10 mouse cellular contexts compared by ENCODE assay signal in the genomic region with DNA sequence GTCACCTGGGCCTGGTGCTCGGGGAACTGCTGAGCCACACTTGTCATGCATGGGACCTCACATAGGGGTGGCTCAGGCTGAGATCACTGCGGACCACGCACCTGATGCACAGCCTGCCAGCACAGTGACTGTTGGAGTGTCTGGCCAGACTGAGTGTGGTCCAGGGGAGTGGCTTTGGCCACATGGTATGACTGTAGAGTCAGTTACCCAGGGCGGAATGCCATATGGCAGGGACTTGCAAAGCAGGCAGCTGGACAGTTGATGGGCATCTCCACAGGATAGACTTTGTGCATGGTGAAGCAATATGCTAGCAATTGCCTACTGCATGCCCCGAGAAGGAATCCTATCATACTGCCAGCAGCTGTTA.
DNase-seq lines count a peak whose midpoint lies in the region; ATAC-seq lines count a peak whose summit lies in the region.
"Had no signal": no experiment of that assay in that cellular context is flagged by ENCODE, and none has a peak within 500 bp of the region (broad histone marks: within the 10 kb centered on the region; RNA-seq: fewer than 3 reads in every experiment).

No protein-coding gene starts in this region.

- no peaks in the 10 kb centered on the region for H3K36me3 ChIP-seq in kidney, embryonic 15.5 days
- H3K36me3 ChIP-seq in midbrain, embryonic 15.5 days (replicated peaks), result no peaks in the 10 kb centered on the region
- H3K36me3 ChIP-seq: G1E; midbrain, embryonic 12.5 days had no signal

- ATAC-seq in kidney, embryonic 15.5 days (replicated peaks; ENCODE audit: low FRiP score), result peak; percentile 24; the same call in 1 of the 2 replicates
- 0 out of 2 replicates have a peak, but pooled peaks have one; percentile 43 for ATAC-seq in midbrain, embryonic 15.5 days (replicated peaks)
- no peak for ATAC-seq in erythroid progenitor cell, adult 5-6 weeks (replicated peaks; ENCODE audit: low FRiP score, poor library complexity, severe bottlenecking)

- no peak overlapping the region for H3K4me2 ChIP-seq in kidney, embryonic 15.5 days
- no peak overlapping the region for H3K4me2 ChIP-seq in midbrain, embryonic 15.5 days
- H3K4me2 ChIP-seq: midbrain, embryonic 12.5 days had no signal

- H3K9ac ChIP-seq in kidney, embryonic 15.5 days, result no peak overlapping the region
- H3K9ac ChIP-seq in midbrain, embryonic 15.5 days, result no peak overlapping the region
- H3K9ac ChIP-seq: midbrain, embryonic 12.5 days had no signal

- intact Hi-C loops in gastrocnemius, postnatal 14 days (cut with DNase I; ENCODE audit: low total_unique reads), result loop anchor here (10.0 kb wide), 1 partner anchor 181 kb away; the partner anchor contains the start of gene Gadd45g

- WGBS in kidney, embryonic 15.5 days, result 66% methylated on average over 5 of the region's 5 CpGs
- WGBS in midbrain, embryonic 15.5 days, result 78% methylated on average over 5 of the region's 5 CpGs

- DNase-seq in kidney, adult 8-10 months, result no peak
- DNase-seq in adrenal gland, adult 8-10 months, result peak; percentile 49
- peak; percentile 82 for DNase-seq in gastrocnemius, postnatal 14 days
- DNase-seq in spleen, postnatal 36 days (ENCODE audit: low spot score in 2 of 2), result no peak
- DNase-seq in layer of hippocampus, adult 9-10 months (ENCODE audit: low spot score), result no peak

- no peaks in the 10 kb centered on the region for H3K9me3 ChIP-seq in kidney, embryonic 15.5 days (replicated peaks)
- H3K9me3 ChIP-seq in midbrain, embryonic 15.5 days, result no peaks in the 10 kb centered on the region
- H3K9me3 ChIP-seq: G1E; midbrain, embryonic 12.5 days had no signal

- H3K4me3 ChIP-seq in kidney, embryonic 15.5 days (replicated peaks), result no peak overlapping the region
- no peak overlapping the region for H3K4me3 ChIP-seq in midbrain, embryonic 15.5 days
- H3K4me3 ChIP-seq: midbrain, embryonic 12.5 days had no signal

- H3K4me1 ChIP-seq in kidney, embryonic 15.5 days, result peaks cover 74% of the 10 kb centered on the region
- peaks cover 23% of the 10 kb centered on the region for H3K4me1 ChIP-seq in midbrain, embryonic 15.5 days

- H3K27me3 ChIP-seq in kidney, embryonic 15.5 days, result no peaks in the 10 kb centered on the region
- H3K27me3 ChIP-seq in midbrain, embryonic 15.5 days (replicated peaks), result no peaks in the 10 kb centered on the region

- H3K27ac ChIP-seq in kidney, embryonic 15.5 days, result peak overlapping the region; percentile 81
- H3K27ac ChIP-seq in midbrain, embryonic 15.5 days, result no peak overlapping the region

Comparison
In these comparisons a context has a peak if more than half of its experiments do, and no peak if none do; other contexts are left out.
1. DNase-seq: peak in adrenal gland, adult 8-10 months (single experiment) and gastrocnemius, postnatal 14 days (single experiment); none in kidney, adult 8-10 months (0 of 2), spleen, postnatal 36 days (0 of 2) and layer of hippocampus, adult 9-10 months (single experiment).